Mouse (Mus musculus): ENCODE measurements around the gene Slc45a2.

DNA sequence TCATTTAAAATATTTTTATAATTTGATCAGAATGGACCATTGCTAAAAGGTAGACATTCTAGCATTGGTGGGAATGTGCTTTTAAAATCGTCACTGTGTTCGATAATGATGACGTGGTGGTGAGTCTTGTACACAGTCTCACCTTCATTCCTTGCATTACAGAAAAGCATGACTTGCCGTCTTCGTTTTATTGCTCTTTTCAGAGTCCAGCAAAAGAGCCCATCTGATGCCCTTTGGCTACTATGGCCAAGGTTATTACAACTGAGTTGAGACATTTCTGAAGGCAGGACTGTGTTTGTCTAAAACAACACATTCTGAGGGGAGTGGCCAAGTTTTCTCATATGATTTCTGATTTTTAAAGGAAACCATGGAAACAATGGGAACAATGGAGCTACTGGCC, 40.3 kb upstream of the Slc45a2 start:
- TF ChIP-seq EP300 (IDR thresholded peaks at IDR 0.05; ENCODE audit: low read length) (no peak), CHD2 (IDR thresholded peaks at IDR 0.05; ENCODE audit: low read length) (no peak), CTCF (conservative IDR thresholded peaks at IDR 0.05 in 1 of 2, IDR thresholded peaks at IDR 0.05 in 1 of 2; ENCODE audit: low read depth in 2 of 2, low read length in 2 of 2) (no peak), ZKSCAN1 (IDR thresholded peaks at IDR 0.05; ENCODE audit: borderline replicate concordance, low read depth, low read length) (no peak), MAX (IDR thresholded peaks at IDR 0.05; ENCODE audit: low read length) (no peak), NRF1 (IDR thresholded peaks at IDR 0.05; ENCODE audit: low read depth, low read length) (no peak)

Data from CH12.LX (cell line).